Mouse (Mus musculus): Measurements from ENCODE around the gene Onecut3. TPM values are rescaled to one million over a fixed set of nuclear protein-coding genes. Genes with fewer than 3 reads are reported as not detected.

The Onecut3 gene
- polyA plus RNA-seq, 1 experiment from 2014 or later: 0.05 TPM

GRCm38 (mm10) chr10:80538710-80539394 lies 44.2 kb downstream of the Onecut3 start, which contains the start of gene Atp8b3:
Atp8b3 (minus strand) TSS chr10:80539124.
- H3K36me3 ChIP-seq (ENCODE audit: control insufficient read depth, insufficient read depth): peaks cover 29% of the 10 kb centered on the region; the same call in 1 of the 2 replicates
- H3K9ac ChIP-seq (ENCODE audit: low read depth, low read length): no peak within 1 kb of the TSS
- WGBS: 3% methylated on average over 30 of the region's 30 CpGs
- H3K27me3 ChIP-seq (replicated peaks; ENCODE audit: control insufficient read depth, insufficient read depth, low read length): peaks cover 20% of the 10 kb centered on the region
- TF ChIP-seq CTCF (IDR thresholded peaks at IDR 0.05; ENCODE audit: low read depth): peak; percentile 46; the same call in 1 of the 2 replicates
- H3K9me3 ChIP-seq (ENCODE audit: control insufficient read depth): no peaks in the 10 kb centered on the region
- peak within 1 kb of the TSS; percentile 49 for H3K4me2 ChIP-seq (replicated peaks; ENCODE audit: low read depth)
- peak; percentile 87 for ATAC-seq
- no peak within 1 kb of the TSS for H3K27ac ChIP-seq (ENCODE audit: low read depth, low read length)
- no peaks in the 10 kb centered on the region; the same call in 1 of the 2 replicates for H3K4me1 ChIP-seq (replicated peaks; ENCODE audit: control insufficient read depth, insufficient read depth, low read length)
- 0 out of 2 replicates have a peak within 1 kb of the TSS, but pooled peaks have one; percentile 18 for H3K4me3 ChIP-seq (ENCODE audit: low read depth, low read length)

- Histone ChIP-seq H3K4me2 (replicated peaks; ENCODE audit: low read depth) (peak overlapping the region; percentile 49; the same call in 1 of the 2 replicates), H3K9me3 (ENCODE audit: control insufficient read depth) (no peaks in the 10 kb centered on the region), H3K4me1 (replicated peaks; ENCODE audit: control insufficient read depth, insufficient read depth, low read length) (no peaks in the 10 kb centered on the region; the same call in 1 of the 2 replicates), H3K27me3 (replicated peaks; ENCODE audit: control insufficient read depth, insufficient read depth, low read length) (peaks cover 19% of the 10 kb centered on the region), H3K36me3 (ENCODE audit: control insufficient read depth, insufficient read depth) (peaks cover 36% of the 10 kb centered on the region), H3K4me3 (ENCODE audit: low read depth, low read length) (no peak overlapping the region), H3K27ac (ENCODE audit: low read depth, low read length) (no peak overlapping the region), H3K9ac (ENCODE audit: low read depth, low read length) (no peak overlapping the region)
- ATAC-seq: no peak
- no peak for TF ChIP-seq CTCF (IDR thresholded peaks at IDR 0.05; ENCODE audit: low read depth)
- 47% methylated on average over 5 of the region's 5 CpGs for WGBS
Observed at GRCm38 (mm10) chr10:80539493-80539892, 44.9 kb downstream of the Onecut3 start.

- no peak for TF ChIP-seq CTCF (IDR thresholded peaks at IDR 0.05; ENCODE audit: low read depth)
- 92% methylated on average over 14 of the region's 14 CpGs for WGBS
- ATAC-seq: no peak
Observed at GRCm38 (mm10) chr10:80543873-80544272, 49.2 kb downstream of the Onecut3 start.

GRCm38 (mm10) chr10:80545590-80545989 lies 51.0 kb downstream of the Onecut3 start:
- Histone ChIP-seq H3K27ac (ENCODE audit: low read depth, low read length) (no peak overlapping the region), H3K9ac (ENCODE audit: low read depth, low read length) (no peak overlapping the region), H3K9me3 (ENCODE audit: control insufficient read depth) (no peaks in the 10 kb centered on the region), H3K4me3 (ENCODE audit: low read depth, low read length) (no peak overlapping the region), H3K36me3 (ENCODE audit: control insufficient read depth, insufficient read depth) (peaks cover 96% of the 10 kb centered on the region), H3K4me2 (replicated peaks; ENCODE audit: low read depth) (no peak overlapping the region), H3K4me1 (replicated peaks; ENCODE audit: control insufficient read depth, insufficient read depth, low read length) (no peaks in the 10 kb centered on the region), H3K27me3 (replicated peaks; ENCODE audit: control insufficient read depth, insufficient read depth, low read length) (no peaks in the 10 kb centered on the region)
- TF ChIP-seq CTCF (IDR thresholded peaks at IDR 0.05; ENCODE audit: low read depth): no peak
- 89% methylated on average over 8 of the region's 8 CpGs for WGBS
- no peak for ATAC-seq

More at GRCm38 (mm10) chr10:80543873-80544272, 49.2 kb downstream of the Onecut3 start:
- H3K27ac ChIP-seq (ENCODE audit: low read depth, low read length): no peak overlapping the region
- no peaks in the 10 kb centered on the region for H3K27me3 ChIP-seq (replicated peaks; ENCODE audit: control insufficient read depth, insufficient read depth, low read length)
- H3K9ac ChIP-seq (ENCODE audit: low read depth, low read length): no peak overlapping the region
- no peak overlapping the region for H3K4me2 ChIP-seq (replicated peaks; ENCODE audit: low read depth)
- no peak overlapping the region for H3K4me3 ChIP-seq (ENCODE audit: low read depth, low read length)
- H3K9me3 ChIP-seq (ENCODE audit: control insufficient read depth): no peaks in the 10 kb centered on the region
- H3K36me3 ChIP-seq (ENCODE audit: control insufficient read depth, insufficient read depth): peaks cover 79% of the 10 kb centered on the region
- H3K4me1 ChIP-seq (replicated peaks; ENCODE audit: control insufficient read depth, insufficient read depth, low read length): no peaks in the 10 kb centered on the region

GRCm38 (mm10) chr10:80546945-80547344 lies 52.3 kb downstream of the Onecut3 start:
- Histone ChIP-seq H3K27me3 (replicated peaks; ENCODE audit: control insufficient read depth, insufficient read depth, low read length) (no peaks in the 10 kb centered on the region), H3K9me3 (ENCODE audit: control insufficient read depth) (no peaks in the 10 kb centered on the region), H3K36me3 (ENCODE audit: control insufficient read depth, insufficient read depth) (peaks cover 88% of the 10 kb centered on the region), H3K9ac (ENCODE audit: low read depth, low read length) (no peak overlapping the region), H3K4me1 (replicated peaks; ENCODE audit: control insufficient read depth, insufficient read depth, low read length) (no peaks in the 10 kb centered on the region), H3K4me2 (replicated peaks; ENCODE audit: low read depth) (no peak overlapping the region), H3K27ac (ENCODE audit: low read depth, low read length) (no peak overlapping the region), H3K4me3 (ENCODE audit: low read depth, low read length) (no peak overlapping the region)
- ATAC-seq: no peak
- no peak for TF ChIP-seq CTCF (IDR thresholded peaks at IDR 0.05; ENCODE audit: low read depth)
- 93% methylated on average over 4 of the region's 4 CpGs for WGBS

GRCm38 (mm10) chr10:80547539-80547938 lies 52.9 kb downstream of the Onecut3 start:
- H3K4me2 ChIP-seq (replicated peaks; ENCODE audit: low read depth): no peak overlapping the region
- H3K4me1 ChIP-seq (replicated peaks; ENCODE audit: control insufficient read depth, insufficient read depth, low read length): no peaks in the 10 kb centered on the region
- H3K9me3 ChIP-seq (ENCODE audit: control insufficient read depth): no peaks in the 10 kb centered on the region
- H3K27ac ChIP-seq (ENCODE audit: low read depth, low read length): no peak overlapping the region
- ATAC-seq: no peak
- H3K36me3 ChIP-seq (ENCODE audit: control insufficient read depth, insufficient read depth): peaks cover 82% of the 10 kb centered on the region
- no peak for TF ChIP-seq CTCF (IDR thresholded peaks at IDR 0.05; ENCODE audit: low read depth)
- no peak overlapping the region for H3K9ac ChIP-seq (ENCODE audit: low read depth, low read length)
- H3K27me3 ChIP-seq (replicated peaks; ENCODE audit: control insufficient read depth, insufficient read depth, low read length): no peaks in the 10 kb centered on the region
- no peak overlapping the region for H3K4me3 ChIP-seq (ENCODE audit: low read depth, low read length)
- 90% methylated on average over 15 of the region's 15 CpGs for WGBS
